Mouse (Mus musculus) midbrain, embryonic 11.5 days (tissue): ENCODE measurements at regions not wholly inside any gene's neighbourhood (a gene's known extent, or its start where the extent isn't known, plus 50 kb on each side); places are given as distances from the start of the nearest gene placed in this dataset.

Source experiments
- ATAC-seq: fragments of 200-750 bp; cut with Nextera tagmentation; 2 replicates; pipeline ENCODE4 v1.8.0; 2017; ENCODE audit warnings: moderate TSS enrichment, moderate library complexity; ENCODE audit not compliant: low FRiP score
- DNase-seq: peaks from one replicate; pipeline ENCODE4 v3.0.0; 2015; ENCODE audit warnings: low spot score; ENCODE audit errors: missing footprints
- H3K27ac ChIP-seq: fragments of 300-500 bp; sonication (generic); 2 replicates; pipeline ENCODE4 v1.5.1; 2014; ENCODE audit warnings: low read depth, low read length
- H3K27me3 ChIP-seq: fragments of 300-500 bp; sonication (generic); 2 replicates; pipeline ENCODE4 v1.6.1; 2014; ENCODE audit warnings: mild to moderate bottlenecking, low read length, moderate library complexity, mixed read lengths; ENCODE audit not compliant: control insufficient read depth, insufficient read depth
- H3K36me3 ChIP-seq: fragments of 300-500 bp; sonication (generic); 2 replicates; pipeline ENCODE4 v1.6.1; 2014; ENCODE audit warnings: mild to moderate bottlenecking, low read length, moderate library complexity, mixed read lengths; ENCODE audit not compliant: control insufficient read depth, insufficient read depth
- H3K4me1 ChIP-seq: fragments of 300-500 bp; sonication (generic); 2 replicates; pipeline ENCODE4 v1.6.1; 2014; ENCODE audit warnings: low read length; ENCODE audit not compliant: control insufficient read depth, insufficient read depth
- H3K4me2 ChIP-seq: fragments of 300-500 bp; sonication (generic); 2 replicates; pipeline ENCODE4 v1.6.1; 2014; ENCODE audit warnings: mild to moderate bottlenecking, moderate library complexity
- H3K4me3 ChIP-seq: fragments of 300-500 bp; sonication (generic); 2 replicates; pipeline ENCODE4 v1.5.1; 2014; ENCODE audit warnings: low read depth, low read length
- H3K9ac ChIP-seq: fragments of 300-500 bp; sonication (generic); 2 replicates; pipeline ENCODE4 v1.6.1; 2014; ENCODE audit warnings: low read length
- H3K9me3 ChIP-seq: fragments of 300-500 bp; sonication (generic); 2 replicates; pipeline ENCODE4 v1.6.1; 2016; ENCODE audit warnings: low read length; ENCODE audit not compliant: control insufficient read depth
- WGBS: fragments of 180-500 bp; shearing (Covaris S2); extraction: QIAGEN DNeasy Blood & Tissue Kit; methylation state at CpG from one replicate; pipeline ENCODE4 v1.1.7; 2014; 5-methylcytosine and 5-hydroxymethylcytosine counted together

DNA sequence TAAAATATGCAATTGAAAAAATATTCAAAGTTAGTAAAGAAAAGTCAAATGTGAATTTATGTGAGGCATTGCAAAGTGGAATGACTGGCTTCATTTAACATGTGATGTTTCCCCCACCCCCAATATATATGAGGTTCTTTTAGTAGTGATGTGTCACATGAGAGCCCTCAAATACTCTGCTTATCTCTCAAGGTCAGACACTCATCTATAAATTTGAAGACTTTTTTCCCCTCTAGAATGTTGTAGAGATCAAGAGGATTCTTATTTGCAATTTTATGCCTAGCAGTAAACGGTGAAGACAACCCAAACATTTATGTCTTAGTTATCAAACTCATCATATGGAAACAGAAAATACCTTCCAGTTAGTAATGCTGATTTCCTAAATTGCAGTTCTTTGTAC, 457.8 kb upstream of the Tusc1 start:
- H3K4me1 ChIP-seq = no peaks in the 10 kb centered on the region
- H3K27ac ChIP-seq = no peak overlapping the region
- ATAC-seq (no peak), DNase-seq (peak; percentile 6)
- no peak overlapping the region for H3K9ac ChIP-seq
- H3K4me3 ChIP-seq = no peak overlapping the region
- WGBS = 90% methylated on average over 1 of the region's 1 CpGs
- H3K27me3 ChIP-seq = no peaks in the 10 kb centered on the region
- no peaks in the 10 kb centered on the region for H3K36me3 ChIP-seq
- no peak overlapping the region for H3K4me2 ChIP-seq
- no peaks in the 10 kb centered on the region for H3K9me3 ChIP-seq

- no peak overlapping the region for H3K4me2 ChIP-seq
- H3K9me3 ChIP-seq = no peaks in the 10 kb centered on the region
- H3K4me1 ChIP-seq = no peaks in the 10 kb centered on the region
- no peaks in the 10 kb centered on the region for H3K36me3 ChIP-seq
- no peak overlapping the region for H3K4me3 ChIP-seq
- 81% methylated on average over 11 of the region's 11 CpGs for WGBS
- no peak overlapping the region for H3K9ac ChIP-seq
- no peak overlapping the region for H3K27ac ChIP-seq
- no peaks in the 10 kb centered on the region for H3K27me3 ChIP-seq
- DNase-seq (peak; percentile 10), ATAC-seq (peak; percentile 30; the same call in 1 of the 2 replicates)
These were observed 454.8 kb upstream of the Tusc1 start for GRCm38 (mm10) chr4:93790157-93790556.

DNA sequence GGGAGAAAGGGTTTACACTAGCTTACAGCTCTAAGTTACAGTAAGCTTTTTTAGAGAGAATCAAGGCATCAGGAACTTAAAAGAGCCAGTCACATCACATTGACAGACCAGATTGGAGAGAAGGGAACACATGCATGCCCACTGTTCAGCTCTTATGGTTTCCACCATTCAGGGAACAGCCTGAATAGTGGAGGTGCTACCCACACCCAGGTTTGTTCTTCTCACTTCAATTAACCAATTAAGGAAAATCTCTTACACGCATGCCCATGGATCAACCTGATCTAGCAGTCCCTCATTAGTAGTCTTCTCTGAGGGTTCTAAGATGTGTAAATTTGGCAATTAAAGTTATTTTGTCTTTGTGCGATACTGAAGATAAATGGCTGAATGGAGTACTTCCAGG, 419.2 kb upstream of the Tusc1 start:
- H3K9ac ChIP-seq = no peak overlapping the region
- no peak overlapping the region for H3K4me3 ChIP-seq
- H3K36me3 ChIP-seq = no peaks in the 10 kb centered on the region
- no peaks in the 10 kb centered on the region for H3K9me3 ChIP-seq
- no peak for ATAC-seq
- no peak for DNase-seq
- H3K4me2 ChIP-seq = no peak overlapping the region
- WGBS = 90% methylated on average over 2 of the region's 2 CpGs
- H3K27ac ChIP-seq = no peak overlapping the region
- no peaks in the 10 kb centered on the region for H3K4me1 ChIP-seq
- H3K27me3 ChIP-seq = no peaks in the 10 kb centered on the region

- H3K27me3 ChIP-seq = no peaks in the 10 kb centered on the region
- WGBS = 69% methylated on average over 2 of the region's 2 CpGs
- H3K4me1 ChIP-seq = no peaks in the 10 kb centered on the region
- no peaks in the 10 kb centered on the region for H3K36me3 ChIP-seq
- no peaks in the 10 kb centered on the region for H3K9me3 ChIP-seq
- H3K4me2 ChIP-seq = no peak overlapping the region
- DNase-seq = no peak
- no peak for ATAC-seq
- H3K27ac ChIP-seq = no peak overlapping the region
- no peak overlapping the region for H3K4me3 ChIP-seq
- no peak overlapping the region for H3K9ac ChIP-seq
These were observed 411.0 kb upstream of the Tusc1 start for GRCm38 (mm10) chr4:93746326-93746725.

DNA sequence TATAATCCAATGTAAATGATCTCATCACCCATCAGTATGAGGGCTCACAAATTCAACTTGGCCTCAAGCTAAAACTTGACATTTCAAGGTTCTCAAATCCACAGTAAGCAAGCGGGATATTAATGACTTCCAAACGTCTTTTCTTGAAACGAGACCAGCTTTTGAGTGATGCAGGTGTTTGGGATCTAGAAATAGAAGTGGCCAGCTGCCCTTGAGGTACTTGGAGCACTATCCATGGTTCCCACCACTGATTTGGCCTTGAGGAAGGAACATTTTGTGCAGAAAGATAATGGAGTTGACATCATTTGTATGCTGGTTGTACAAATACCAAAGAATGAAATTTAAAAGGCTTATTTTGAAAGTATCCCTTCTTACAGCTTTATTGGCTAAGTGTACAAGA, 378.4 kb upstream of the Tusc1 start:
- no peak for ATAC-seq
- H3K4me3 ChIP-seq = no peak overlapping the region
- WGBS = 79% methylated on average over 3 of the region's 3 CpGs

DNA sequence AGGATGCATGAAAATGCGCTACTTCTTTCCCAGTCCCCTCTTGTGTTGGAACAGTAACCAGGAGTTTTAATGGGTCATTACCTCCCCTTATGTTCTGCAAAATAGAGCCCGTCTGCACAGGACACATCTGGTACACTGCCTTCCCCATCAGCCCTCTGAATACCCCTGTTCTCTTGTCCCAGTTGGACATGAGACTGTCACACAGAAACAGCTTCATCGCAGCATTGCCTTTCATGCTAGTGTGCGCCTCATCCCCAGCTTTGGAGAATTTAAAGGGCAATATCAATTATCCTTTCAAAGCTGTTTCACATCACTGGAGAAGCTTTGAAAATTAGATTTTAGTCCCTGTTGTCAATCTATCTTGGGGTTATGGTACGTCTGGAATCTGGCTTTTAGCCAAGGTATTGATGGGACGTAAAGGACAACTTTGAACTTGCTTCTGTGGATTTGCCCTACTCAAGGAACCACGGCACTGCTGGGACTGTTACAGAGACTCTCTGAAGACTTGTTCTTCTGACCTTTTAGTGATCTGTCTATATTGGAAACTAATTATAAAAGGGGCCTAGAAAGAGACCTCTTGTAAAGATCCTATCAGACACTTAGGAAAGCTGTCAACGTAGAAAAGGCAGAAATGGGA, 341.2 kb upstream of the Tusc1 start:
- no peaks in the 10 kb centered on the region for H3K36me3 ChIP-seq
- H3K9ac ChIP-seq = no peak overlapping the region
- H3K4me2 ChIP-seq = no peak overlapping the region
- WGBS = 79% methylated on average over 8 of the region's 8 CpGs
- H3K27me3 ChIP-seq = no peaks in the 10 kb centered on the region
- H3K9me3 ChIP-seq = no peaks in the 10 kb centered on the region
- no peak overlapping the region for H3K27ac ChIP-seq
- DNase-seq = no peak
- no peaks in the 10 kb centered on the region for H3K4me1 ChIP-seq
- H3K4me3 ChIP-seq = no peak overlapping the region
- ATAC-seq = peak; percentile 35; the same call in 1 of the 2 replicates

More for the DNA sequence above, 378.4 kb upstream of the Tusc1 start:
- DNase-seq = no peak
- H3K27me3 ChIP-seq = no peaks in the 10 kb centered on the region
- H3K4me1 ChIP-seq = 0 out of 2 replicates have a peak, but pooled peaks cover 2% of the 10 kb centered on the region
- no peaks in the 10 kb centered on the region for H3K36me3 ChIP-seq
- no peak overlapping the region for H3K9ac ChIP-seq
- no peak overlapping the region for H3K27ac ChIP-seq
- no peaks in the 10 kb centered on the region for H3K9me3 ChIP-seq
- no peak overlapping the region for H3K4me2 ChIP-seq

GRCm38 (mm10) chr4:93675739-93676402, 340.6 kb upstream of the Tusc1 start:
- H3K9me3 ChIP-seq = no peaks in the 10 kb centered on the region
- no peaks in the 10 kb centered on the region for H3K4me1 ChIP-seq
- H3K4me2 ChIP-seq = no peak overlapping the region
- H3K27me3 ChIP-seq = no peaks in the 10 kb centered on the region
- H3K27ac ChIP-seq = no peak overlapping the region
- no peak overlapping the region for H3K9ac ChIP-seq
- ATAC-seq (no peak), DNase-seq (no peak)
- H3K4me3 ChIP-seq = no peak overlapping the region
- H3K36me3 ChIP-seq = no peaks in the 10 kb centered on the region
- WGBS = 83% methylated on average over 6 of the region's 6 CpGs

DNA sequence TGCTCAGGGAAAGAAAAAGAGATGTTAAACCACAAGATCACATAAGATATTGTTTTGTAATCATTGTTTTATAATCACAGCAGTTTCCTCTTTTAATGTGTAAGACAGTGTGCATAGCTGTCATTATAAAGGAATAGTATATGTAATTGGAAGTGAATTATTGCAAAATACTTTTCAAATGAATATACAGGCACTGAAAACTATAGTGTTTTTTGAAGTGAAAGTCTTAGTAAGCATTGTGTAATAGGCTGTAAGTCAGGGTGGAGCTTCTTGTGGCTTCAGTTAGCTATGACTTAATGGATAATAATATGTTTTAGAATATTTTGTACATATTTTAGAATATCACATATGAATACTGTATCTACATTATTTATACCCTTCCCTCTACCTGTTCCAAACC, 333.7 kb upstream of the Tusc1 start:
- Histone ChIP-seq H3K27ac (no peak overlapping the region), H3K4me2 (no peak overlapping the region), H3K27me3 (no peaks in the 10 kb centered on the region), H3K36me3 (no peaks in the 10 kb centered on the region), H3K4me1 (no peaks in the 10 kb centered on the region), H3K9ac (no peak overlapping the region), H3K9me3 (no peaks in the 10 kb centered on the region), H3K4me3 (no peak overlapping the region)
- ATAC-seq (no peak), DNase-seq (no peak)

- Histone ChIP-seq H3K9me3 (no peaks in the 10 kb centered on the region), H3K4me1 (no peaks in the 10 kb centered on the region), H3K9ac (no peak overlapping the region), H3K27ac (no peak overlapping the region), H3K4me3 (no peak overlapping the region), H3K36me3 (no peaks in the 10 kb centered on the region), H3K4me2 (no peak overlapping the region), H3K27me3 (no peaks in the 10 kb centered on the region)
- DNase-seq (no peak), ATAC-seq (no peak)
- 69% methylated on average over 1 of the region's 1 CpGs for whole genome bisulfite sequencing
These were observed 329.0 kb upstream of the Tusc1 start for GRCm38 (mm10) chr4:93664293-93664692.
